Mouse (Mus musculus) ES-Bruce4 (cell line): ENCODE measurements around the gene Gm8024. TPM values are rescaled to one million over a fixed set of nuclear protein-coding genes. Genes with fewer than 3 reads are reported as not detected.
"Not testable (repeated sequence)": the region's sequence is repeated elsewhere in the genome, so short reads cannot be mapped to it uniquely, and the experiment has no call there.

Experiments
- H3K27ac ChIP-seq: 2 replicates; pipeline ENCODE4 v1.5.1; 2012; ENCODE audit warnings: low read length, inconsistent platforms; ENCODE audit not compliant: insufficient read depth
- H3K27me3 ChIP-seq: 2 replicates; pipeline ENCODE4 v1.6.1; 2012; ENCODE audit warnings: mild to moderate bottlenecking, low read length, inconsistent platforms; ENCODE audit not compliant: control insufficient read depth, poor library complexity, insufficient read depth, severe bottlenecking
- H3K36me3 ChIP-seq: 2 replicates; pipeline ENCODE4 v1.6.1; 2012; ENCODE audit warnings: inconsistent platforms, mild to moderate bottlenecking, low read length, moderate library complexity; ENCODE audit not compliant: control insufficient read depth, poor library complexity, insufficient read depth, severe bottlenecking
- H3K4me1 ChIP-seq: one replicate; pipeline ENCODE4 v1.8.1; 2011; ENCODE audit warnings: low read length; ENCODE audit not compliant: control insufficient read depth, insufficient read depth
- H3K4me3 ChIP-seq: 2 replicates; pipeline ENCODE4 v1.5.1; 2011; ENCODE audit warnings: low read depth, mild to moderate bottlenecking, low read length
- H3K9ac ChIP-seq: 2 replicates; pipeline ENCODE4 v1.6.1; 2012; ENCODE audit warnings: low read depth, mild to moderate bottlenecking, inconsistent platforms; ENCODE audit not compliant: poor library complexity, severe bottlenecking
- H3K9me3 ChIP-seq: replicated peaks from 2 replicates; pipeline ENCODE4 v1.6.1; 2012; ENCODE audit warnings: mild to moderate bottlenecking, low read length, inconsistent platforms; ENCODE audit not compliant: control insufficient read depth, poor library complexity, insufficient read depth, severe bottlenecking
- CTCF ChIP-seq: IDR thresholded peaks from one replicate; pipeline ENCODE4 v1.8.1; 2011; ENCODE audit warnings: low read depth, low read length
- polyA plus RNA-seq: library from polyadenylated mRNA; stranded (reverse); fragments of >200 nt; gene quantifications from 2 replicates; pipeline ENCODE4 v1.2.4, GENCODE M21; 2011; ENCODE audit warnings: low read depth; ENCODE audit not compliant: missing spikeins, insufficient read depth, insufficient read length

Gm8024 gene
- polyA plus RNA-seq, result not detected in 2 replicates

GRCm38 (mm10) chr14:42524182-42524581, at the start of gene Gm8024:
TSS of gene Gm8024 (minus strand) at chr14:42524282.
- H3K27ac ChIP-seq, H3K9ac ChIP-seq, H3K27me3 ChIP-seq, H3K36me3 ChIP-seq, H3K4me1 ChIP-seq, H3K4me3 ChIP-seq, H3K9me3 ChIP-seq: not testable (repeated sequence)

GRCm38 (mm10) chr14:42543170-42543701, 19.2 kb upstream of the Gm8024 start:
- not testable (repeated sequence) for H3K36me3 ChIP-seq, H3K9ac ChIP-seq, H3K27ac ChIP-seq, H3K27me3 ChIP-seq, H3K4me1 ChIP-seq, H3K9me3 ChIP-seq
- peak; percentile 57 for TF ChIP-seq CTCF
- H3K4me3 ChIP-seq, result peak overlapping the region; percentile 54

DNA sequence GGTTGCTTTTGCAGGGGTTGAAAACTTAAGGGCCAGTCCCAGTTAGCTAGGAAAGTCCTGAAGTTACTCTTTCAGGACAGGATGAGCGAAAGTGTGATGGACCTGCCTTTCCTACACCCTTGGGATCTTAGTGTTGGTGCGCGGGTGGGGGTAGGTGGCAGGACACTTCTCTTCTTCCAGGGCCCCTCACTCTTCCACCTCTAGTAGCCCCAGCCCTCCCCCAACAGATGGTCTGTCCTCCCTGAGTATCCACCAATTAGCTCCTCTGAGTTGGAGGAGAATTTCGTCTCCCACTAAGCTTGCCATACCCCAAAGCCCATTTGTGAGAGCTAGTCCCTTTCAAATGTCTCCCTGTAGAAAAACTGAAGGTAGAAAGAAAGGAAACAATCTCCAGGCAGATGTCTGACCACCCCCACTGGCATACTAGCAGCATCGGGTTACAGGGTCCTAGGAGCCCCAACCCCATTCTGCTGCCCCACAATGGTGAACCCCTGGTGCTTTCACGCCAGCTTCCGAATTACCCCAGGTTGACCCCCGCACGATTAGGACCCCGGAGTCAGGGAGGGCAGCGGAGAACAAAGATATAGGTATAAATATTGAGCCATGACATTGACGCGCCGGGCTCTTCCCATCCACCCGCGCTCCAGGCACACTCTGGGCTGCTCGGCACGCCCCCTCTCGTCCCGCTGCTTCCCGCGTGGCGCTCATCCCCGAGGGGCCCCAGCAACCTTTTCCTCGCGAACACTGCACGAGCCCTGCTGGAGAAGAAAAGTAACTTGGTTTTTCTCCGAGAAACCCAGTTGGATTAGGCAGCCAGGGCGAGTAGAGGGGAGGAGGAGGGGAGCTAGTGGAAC, 18.5 kb upstream of the Gm8024 start:
- not testable (repeated sequence) for H3K4me3 ChIP-seq, H3K9ac ChIP-seq, H3K36me3 ChIP-seq

GRCm38 (mm10) chr14:42502249-42502648, 21.8 kb downstream of the Gm8024 start, which contains the start of gene Gm8020:
TSS of gene Gm8020 (minus strand) at chr14:42502349.
- not testable (repeated sequence) for H3K27me3 ChIP-seq, H3K9ac ChIP-seq, H3K36me3 ChIP-seq, H3K27ac ChIP-seq, H3K4me3 ChIP-seq, H3K9me3 ChIP-seq, H3K4me1 ChIP-seq

More for the DNA sequence above, 18.5 kb upstream of the Gm8024 start:
- not testable (repeated sequence) for H3K9me3 ChIP-seq, H3K27me3 ChIP-seq, H3K27ac ChIP-seq, H3K4me1 ChIP-seq

Other genes with a start within 250 kb of the Gm8024 start
- not detected in 2 replicates for gene Gm9611, start 226.9 kb downstream of the Gm8024 start, polyA plus RNA-seq
- gene Gm7995, start 214.1 kb downstream of the Gm8024 start, polyA plus RNA-seq, result not detected in 2 replicates
- not detected in 2 replicates for gene Gm8005, start 84.6 kb downstream of the Gm8024 start, polyA plus RNA-seq
- gene Gm8011, start 60.4 kb downstream of the Gm8024 start, polyA plus RNA-seq, result not detected in 2 replicates
- not detected in 2 replicates for gene Gm8020, start 21.9 kb downstream of the Gm8024 start, polyA plus RNA-seq
- not detected in 2 replicates for gene Gm17124, start 75.6 kb upstream of the Gm8024 start, polyA plus RNA-seq
- not detected in 2 replicates for gene Gm3633, start 117.6 kb upstream of the Gm8024 start, polyA plus RNA-seq
- not detected in 2 replicates for gene Gm10378, start 131.7 kb upstream of the Gm8024 start, polyA plus RNA-seq
- gene Gm3015, start 244.5 kb upstream of the Gm8024 start, polyA plus RNA-seq, result not detected in 2 replicates